Mouse (Mus musculus) ovary, postnatal 36 days (tissue): Measurements from ENCODE around the gene Atrip.

Experiments
- DNase-seq: peaks from one replicate; pipeline ENCODE4 v3.0.0; 2022; ENCODE audit warnings: low spot score, mixed read lengths

Gene Atrip

DNA sequence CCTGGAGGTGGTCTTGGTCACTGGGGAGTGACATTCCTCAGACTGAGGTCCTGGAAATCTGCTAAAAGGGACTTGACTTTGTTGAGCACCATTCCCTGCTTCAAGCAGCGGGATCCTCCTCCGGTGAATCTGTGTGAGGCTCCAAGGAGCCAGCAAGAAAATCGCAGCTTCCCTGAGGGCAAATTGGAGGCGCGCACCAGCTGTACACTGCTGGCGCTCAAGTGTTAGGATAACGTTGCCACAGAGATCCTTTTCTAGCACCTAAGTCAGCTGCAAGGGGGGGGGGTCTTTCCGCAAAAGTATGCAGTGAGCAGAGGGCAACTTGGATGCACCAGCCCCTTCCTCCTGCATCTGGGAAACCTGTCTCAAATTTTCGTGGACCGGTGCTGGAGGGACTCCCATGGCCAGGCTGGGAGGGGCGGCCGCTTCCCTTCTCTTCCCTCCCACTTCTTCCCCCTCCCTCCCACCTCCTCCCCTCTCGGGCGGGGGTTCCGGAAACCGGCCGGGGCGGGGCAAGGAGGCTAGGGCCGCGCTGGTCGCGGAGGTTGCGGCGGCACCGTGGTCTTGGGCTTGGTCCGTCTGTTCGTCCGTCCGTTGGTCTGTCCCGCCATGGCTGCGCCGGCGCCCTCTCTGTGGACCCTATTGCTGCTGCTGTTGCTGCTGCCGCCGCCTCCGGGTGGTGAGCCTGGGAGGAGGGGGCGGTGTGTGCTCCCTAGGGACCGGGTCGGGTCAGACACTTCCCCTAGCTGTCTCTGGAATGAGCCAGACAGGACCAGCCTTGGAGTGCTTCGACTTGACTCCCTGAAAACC, 35.6 kb downstream of the Atrip start, which contains the start of gene Shisa5:
Gene Shisa5 (plus strand): TSS at position 480 of the 810 bp plus-strand sequence.
- peak; percentile 83 for DNase-seq

DNA sequence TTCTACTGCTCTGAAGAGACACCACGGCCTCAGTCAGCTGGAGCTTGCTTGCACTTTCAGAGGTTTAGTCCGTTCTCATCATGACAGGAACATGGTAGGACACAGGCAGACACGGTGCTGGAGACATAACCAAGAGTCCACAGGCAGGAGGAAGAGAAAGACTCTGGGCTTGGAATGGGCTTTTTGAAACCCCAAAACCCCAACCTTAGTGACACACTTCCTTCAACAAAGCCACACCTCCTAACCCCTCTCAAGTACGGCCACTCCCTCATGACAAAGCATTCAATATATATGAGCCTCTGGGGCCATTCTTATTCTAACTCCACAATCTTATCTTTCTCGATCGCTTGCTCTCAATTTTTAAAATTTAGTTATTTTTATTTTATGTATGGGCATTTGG, 41.5 kb downstream of the Atrip start:
- DNase-seq: no peak

DNA sequence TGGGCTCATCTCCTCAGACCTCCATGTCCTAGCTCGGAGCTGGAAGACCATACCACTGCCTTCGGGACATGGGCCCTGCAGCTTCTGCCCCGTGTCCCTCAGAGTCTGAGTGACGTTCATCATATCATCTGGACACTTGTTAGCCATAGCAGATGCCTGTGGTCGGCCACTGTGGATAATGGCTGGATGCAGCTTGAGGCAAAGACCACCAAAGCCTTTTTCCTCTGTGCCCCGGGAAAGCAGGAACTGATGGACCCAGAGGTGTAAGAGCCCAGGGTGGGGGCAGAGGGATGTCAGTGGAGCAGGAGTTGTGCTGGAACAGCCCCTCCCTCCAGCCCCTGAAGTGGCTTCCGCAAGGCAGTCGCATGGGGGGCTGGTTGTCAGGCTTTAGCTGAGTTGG, 42.2 kb downstream of the Atrip start:
- DNase-seq: no peak

DNA sequence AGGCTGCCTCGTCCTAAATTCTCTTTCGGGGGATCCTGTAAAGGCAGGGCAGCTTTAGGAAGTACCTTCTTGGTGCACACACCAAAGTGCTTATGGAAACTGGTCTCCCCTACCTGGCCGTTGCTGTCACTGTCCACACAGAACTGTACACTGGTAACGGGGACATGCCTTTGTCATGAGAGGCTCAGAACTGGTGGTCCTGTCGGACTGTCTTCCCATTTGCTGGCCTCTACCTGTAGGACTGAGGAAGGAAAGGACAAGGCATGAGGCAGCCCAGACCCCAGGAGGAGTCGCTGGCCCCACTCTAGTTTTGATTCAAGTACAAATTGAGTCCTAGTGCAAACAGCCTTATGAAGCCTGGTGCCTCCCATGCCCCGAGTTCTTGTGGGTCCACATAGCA, 42.9 kb downstream of the Atrip start:
- no peak for DNase-seq

DNA sequence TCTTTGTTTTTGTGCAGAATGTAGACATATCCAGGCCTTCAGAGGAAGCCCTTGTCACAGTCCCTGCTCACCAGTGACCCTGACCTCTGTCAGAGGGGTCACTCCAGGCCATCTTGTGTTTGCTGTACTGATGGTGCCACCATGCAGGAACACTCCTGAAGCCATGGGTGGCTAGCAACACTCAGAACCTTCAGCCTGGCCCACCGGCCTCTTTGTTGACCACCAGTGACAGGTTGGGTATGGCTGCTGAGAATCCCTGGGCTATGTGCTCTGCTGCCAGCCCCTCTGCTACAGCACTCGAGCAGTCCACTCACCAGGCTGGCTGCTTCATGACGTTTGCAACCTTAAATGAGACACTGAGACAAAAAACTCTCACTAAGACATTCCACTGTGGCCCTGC, 43.6 kb downstream of the Atrip start:
- no peak for DNase-seq

DNA sequence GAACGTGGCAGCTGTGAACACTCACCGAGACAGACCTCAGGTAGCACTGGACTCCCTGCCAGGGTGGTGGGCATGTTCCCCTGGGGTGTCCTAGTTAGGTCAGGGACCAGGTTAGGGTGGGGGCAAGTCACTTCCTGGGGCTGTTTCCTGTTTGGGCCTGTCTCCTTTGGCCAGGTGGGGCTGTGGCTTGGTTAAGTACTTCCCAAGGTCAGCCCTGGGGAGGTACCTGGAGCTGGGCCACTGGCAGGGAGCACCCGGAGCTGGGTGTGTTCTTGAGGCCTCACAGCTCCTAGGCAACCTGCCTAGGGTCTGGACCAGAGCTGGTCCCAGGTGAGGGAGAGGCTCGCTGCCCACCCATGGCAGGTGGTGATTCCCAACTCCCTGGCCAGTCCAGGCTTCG, 45.0 kb downstream of the Atrip start:
- DNase-seq: no peak

DNA sequence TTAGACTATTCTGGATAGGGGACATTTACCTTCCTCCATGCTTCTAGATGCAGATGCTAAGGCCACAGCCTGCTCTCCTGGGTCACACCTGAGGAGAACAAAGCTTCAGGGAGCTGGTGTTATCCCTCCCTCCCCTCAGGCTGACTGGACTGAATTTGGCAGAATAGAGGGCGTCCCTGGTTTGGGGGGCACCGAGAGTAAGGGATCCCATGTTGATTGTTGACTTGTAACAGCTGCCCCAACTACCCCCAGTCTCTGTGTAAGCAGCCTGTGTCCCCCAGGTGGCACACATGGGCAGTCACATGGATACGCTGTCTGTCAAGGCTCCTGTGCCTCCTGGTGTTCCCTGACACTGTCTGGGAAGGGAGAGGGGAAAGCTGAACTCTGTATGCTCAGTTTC, 45.5 kb downstream of the Atrip start:
- no peak for DNase-seq

DNA sequence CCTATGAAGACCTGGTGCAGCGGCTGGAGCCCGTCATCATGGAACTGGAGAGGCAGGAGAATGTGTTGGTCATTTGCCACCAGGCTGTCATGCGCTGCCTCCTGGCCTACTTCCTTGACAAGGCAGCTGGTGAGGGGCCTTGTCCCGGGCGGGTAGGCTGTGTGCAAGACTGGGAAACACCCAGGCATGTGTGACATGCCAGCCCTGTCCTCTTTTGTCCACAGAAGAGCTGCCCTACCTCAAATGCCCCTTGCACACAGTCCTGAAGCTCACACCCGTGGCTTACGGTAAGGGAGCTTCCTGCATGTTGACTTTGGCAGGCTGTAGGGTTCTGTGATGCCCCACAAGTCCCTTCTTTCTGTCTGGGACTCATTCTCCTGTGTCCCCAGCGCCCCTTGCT, 46.4 kb downstream of the Atrip start:
- DNase-seq: no peak

DNA sequence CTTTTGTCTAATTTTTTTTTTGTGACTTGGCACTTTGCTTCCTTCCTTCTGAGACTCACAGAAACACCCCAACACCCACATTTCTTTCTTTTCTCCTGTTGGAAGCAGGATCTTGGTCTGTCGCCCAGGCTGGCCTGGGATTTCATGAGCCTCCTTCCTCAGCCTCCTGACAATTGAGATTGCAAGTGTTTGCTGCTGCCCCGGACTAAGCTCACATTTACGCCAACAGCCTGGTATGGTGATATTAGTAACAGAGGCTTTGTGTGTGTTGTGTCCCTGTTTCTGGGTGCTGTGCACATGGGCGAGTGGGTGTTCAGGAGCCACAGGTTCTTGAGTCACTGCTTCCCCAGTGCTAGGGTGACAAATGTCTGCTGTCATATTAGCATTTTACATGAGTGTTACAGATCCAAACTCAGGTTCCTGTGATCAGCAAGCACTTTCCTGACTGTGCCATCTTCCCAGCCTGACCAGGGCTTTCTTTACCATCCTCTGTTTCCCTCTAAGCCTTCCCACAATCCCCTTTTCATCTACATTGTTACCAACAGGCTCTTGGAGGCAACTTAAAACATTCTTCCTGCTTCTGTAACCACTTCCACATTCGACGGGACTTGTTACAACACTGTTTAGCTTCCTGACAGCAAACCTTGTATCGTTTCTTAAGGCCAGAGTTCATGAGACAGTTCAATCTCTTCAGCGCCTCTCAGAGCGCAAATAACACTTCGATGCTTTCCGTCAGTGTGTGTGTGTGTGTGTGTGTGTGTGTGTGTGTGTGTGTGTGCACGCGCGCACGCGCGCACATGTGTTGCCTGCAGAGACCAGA, 50.8 kb downstream of the Atrip start:
- DNase-seq: no peak

DNA sequence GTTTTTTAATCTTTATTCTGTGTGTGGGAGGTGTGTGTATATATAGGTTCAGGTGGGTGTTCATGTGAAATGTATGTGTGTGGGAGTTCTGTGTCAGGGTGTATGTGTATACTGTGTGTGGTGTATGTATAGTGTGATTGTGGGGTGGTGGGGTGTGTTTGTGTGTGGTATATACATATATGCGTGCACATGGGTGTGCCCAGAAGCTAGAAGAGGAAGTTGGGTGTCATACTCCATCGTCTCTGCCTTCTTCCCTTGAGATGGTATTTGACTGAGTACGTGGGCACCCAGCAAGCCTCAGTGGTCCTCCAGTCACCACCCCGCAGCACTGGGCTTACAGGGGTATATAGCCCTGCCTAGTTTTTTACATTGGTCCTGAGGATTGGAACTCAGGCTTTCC, 52.5 kb downstream of the Atrip start:
- no peak for DNase-seq

DNA sequence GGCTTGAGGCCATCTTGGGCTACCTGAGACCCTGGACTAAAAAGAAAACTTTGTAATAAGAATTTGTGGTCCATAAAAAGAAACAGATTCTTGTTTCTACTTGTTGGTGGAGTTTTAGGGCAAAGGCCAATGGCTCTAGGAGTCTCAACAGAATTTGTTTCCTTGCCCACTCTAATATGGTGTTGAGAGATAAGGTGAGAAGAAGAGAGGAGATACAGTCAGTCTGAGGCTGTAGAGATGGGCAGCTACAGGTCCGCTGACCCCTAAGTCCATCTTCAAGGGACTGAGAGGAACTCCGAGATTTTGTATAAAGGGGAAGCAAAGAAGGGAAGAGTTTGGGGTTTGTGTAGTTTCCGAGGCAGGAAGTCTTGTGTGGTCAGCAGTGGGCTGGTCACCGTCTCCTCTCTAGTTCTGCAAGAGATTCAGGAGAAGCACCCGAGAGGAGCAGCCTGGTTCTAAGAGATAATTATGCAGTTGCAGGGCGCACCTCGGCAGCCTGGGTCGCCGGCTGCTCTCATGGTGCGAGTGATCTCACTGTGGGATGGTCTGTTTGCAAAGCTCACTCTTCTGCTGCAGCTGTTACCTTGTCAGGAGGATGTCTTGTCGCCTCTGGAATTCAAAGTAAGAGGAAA, 56.8 kb downstream of the Atrip start:
- no peak for DNase-seq

DNA sequence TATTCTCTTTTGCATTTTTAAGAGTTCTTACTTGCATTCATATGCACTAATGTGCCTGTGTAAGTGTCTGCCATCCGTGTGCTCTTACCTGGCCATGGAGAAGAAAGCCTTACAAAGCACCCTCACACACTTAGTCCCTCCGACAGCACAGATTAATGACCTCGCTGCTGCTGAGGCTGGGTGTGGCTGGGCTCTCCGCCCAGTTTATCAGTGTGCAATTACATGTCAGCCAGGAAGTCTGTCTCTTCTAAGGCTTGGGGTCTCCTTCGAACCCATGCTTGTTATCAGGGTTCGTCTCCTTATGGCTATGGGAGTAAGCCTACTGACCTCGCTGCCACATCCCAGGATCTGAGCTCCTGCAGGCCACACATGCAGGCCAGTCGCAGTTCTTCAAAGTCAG, 58.5 kb downstream of the Atrip start:
- no peak for DNase-seq

DNA sequence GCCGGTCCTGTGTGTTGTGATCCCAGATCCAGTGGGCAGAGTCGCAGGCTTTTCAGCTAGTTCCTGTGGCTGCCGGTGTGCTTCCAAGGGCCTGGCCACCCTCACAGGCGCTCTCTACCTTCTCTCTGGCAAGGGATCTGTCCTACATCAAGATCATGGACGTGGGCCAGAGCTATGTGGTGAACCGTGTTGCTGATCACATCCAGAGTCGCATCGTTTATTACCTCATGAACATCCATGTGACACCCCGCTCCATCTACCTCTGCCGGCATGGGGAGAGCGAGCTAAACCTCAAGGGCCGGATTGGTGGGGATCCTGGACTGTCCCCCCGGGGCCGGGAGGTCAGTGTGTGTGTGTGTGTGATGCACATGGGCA, 63.6 kb downstream of the Atrip start:
- no peak for DNase-seq

DNA sequence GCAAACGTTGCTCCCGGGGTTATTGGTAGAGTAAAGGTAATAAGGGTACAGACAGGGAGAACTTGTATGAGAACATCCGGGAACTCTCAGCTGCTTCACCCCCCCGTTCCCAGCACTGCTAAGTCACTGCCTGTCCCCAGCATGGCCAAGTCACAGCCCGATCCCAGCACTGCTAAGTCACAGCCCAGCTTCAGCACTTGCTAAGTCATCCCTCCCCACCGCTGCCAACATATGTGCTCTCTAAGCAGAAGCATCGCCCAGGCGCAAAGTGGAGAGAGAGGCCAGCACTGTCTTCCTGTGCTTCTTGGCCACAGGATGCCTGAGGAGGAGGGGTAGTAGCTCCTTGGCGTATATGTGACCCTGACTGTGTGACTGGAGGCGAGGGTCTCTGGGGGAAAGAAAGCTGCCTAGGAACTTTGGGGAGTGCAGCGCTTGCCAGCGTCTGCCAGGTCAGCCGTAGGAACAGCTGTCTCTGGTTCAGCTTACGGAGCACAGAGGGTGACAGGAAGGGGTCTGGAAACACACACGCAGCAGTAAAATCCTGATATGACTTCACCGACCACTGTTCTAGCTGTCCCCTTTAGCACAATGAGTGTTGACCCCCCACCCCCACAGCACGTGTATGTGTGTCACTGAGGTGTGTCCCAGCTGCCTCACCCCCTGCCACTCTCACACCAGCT, 64.1 kb downstream of the Atrip start:
- DNase-seq: no peak

DNA sequence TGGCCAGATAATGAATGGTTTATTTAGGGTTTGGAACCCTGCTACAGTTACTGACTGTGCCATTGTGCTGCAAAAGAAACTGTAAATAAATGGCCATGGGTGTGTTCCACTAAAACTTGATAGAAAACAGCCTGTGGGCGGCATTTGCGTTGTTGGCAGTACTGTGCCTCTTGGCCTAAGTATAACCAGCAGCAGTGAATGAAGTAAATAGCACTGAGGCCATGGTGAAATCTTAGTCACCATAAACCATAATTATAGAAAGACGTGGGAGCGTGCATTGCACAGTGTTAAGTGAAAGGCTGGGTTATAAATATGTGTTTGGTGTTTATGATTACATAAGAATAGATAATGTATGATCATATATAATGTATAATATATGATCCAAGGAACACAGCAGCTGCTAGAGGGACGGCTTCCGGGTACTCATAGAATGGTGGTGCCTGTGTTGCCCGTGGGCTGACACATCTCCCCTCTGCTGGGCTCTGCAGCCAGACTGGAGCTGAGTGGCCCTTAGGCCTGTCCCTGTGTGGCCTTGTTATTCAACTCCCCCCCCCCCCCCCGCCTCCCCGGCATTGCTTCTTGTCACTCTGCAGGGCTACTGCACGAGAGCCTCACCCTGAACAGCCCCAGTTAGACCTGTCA, 64.8 kb downstream of the Atrip start:
- no peak for DNase-seq

DNA sequence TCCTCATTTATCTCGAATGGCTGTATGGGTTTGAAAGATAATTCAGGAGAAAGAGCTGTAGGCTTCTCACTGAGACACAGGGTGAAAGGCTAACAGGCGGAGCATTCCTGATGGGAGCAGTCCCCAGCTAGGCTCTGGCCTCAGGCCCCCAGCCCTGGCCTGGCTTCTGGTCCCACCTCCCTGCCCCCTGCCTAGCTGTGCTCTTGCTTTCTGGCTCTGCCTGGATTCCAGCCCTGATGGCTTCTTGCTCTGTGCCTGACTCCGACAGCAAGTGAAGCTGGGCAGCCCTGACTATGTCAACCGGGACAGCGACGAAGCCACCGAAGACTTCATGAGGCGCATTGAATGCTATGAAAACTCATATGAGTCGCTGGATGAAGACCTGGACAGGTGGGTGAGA, 65.8 kb downstream of the Atrip start:
- DNase-seq: no peak
